Mouse (Mus musculus): ENCODE results near the gene Slc1a5. TPM values are rescaled to one million over a fixed set of nuclear protein-coding genes. Genes with fewer than 3 reads are reported as not detected.

Gene Slc1a5
- polyA plus RNA-seq, 1 experiment from 2014 or later, result 48.6 TPM

GRCm38 (mm10) chr7:16783758-16784415 lies 2.7 kb downstream of the Slc1a5 start:
- no peaks in the 10 kb centered on the region for H3K9me3 ChIP-seq (replicated peaks)
- peak overlapping the region; percentile 99 for H3K4me2 ChIP-seq
- no peaks in the 10 kb centered on the region for H3K27me3 ChIP-seq
- H3K27ac ChIP-seq, result peak overlapping the region; percentile 43; the same call in 1 of the 2 replicates
- no peak for ATAC-seq (replicated peaks; ENCODE audit: low FRiP score)
- 44% methylated on average over 17 of the region's 17 CpGs for whole genome bisulfite sequencing
- peak overlapping the region; percentile 74; the same call in 1 of the 2 replicates for H3K9ac ChIP-seq
- H3K4me3 ChIP-seq (replicated peaks), result peak overlapping the region; percentile 76
- peaks cover 20% of the 10 kb centered on the region for H3K36me3 ChIP-seq
- H3K4me1 ChIP-seq, result peaks cover 47% of the 10 kb centered on the region

- Histone ChIP-seq H3K4me1 (peaks cover 47% of the 10 kb centered on the region), H3K9me3 (replicated peaks) (no peaks in the 10 kb centered on the region), H3K27me3 (no peaks in the 10 kb centered on the region), H3K9ac (0 out of 2 replicates have a peak overlapping the region, but pooled peaks have one; percentile 4), H3K4me3 (replicated peaks) (peak overlapping the region; percentile 76), H3K36me3 (peaks cover 22% of the 10 kb centered on the region), H3K27ac (peak overlapping the region; percentile 43; the same call in 1 of the 2 replicates), H3K4me2 (peak overlapping the region; percentile 99)
- peak; percentile 14; the same call in 1 of the 2 replicates for ATAC-seq (replicated peaks; ENCODE audit: low FRiP score)
- WGBS, result 65% methylated on average over 10 of the region's 10 CpGs
Measured at GRCm38 (mm10) chr7:16784498-16784976, 3.4 kb downstream of the Slc1a5 start.

GRCm38 (mm10) chr7:16785541-16786083 lies 4.5 kb downstream of the Slc1a5 start:
- peaks cover 32% of the 10 kb centered on the region for H3K36me3 ChIP-seq
- H3K4me2 ChIP-seq, result 0 out of 2 replicates have a peak overlapping the region, but pooled peaks have one; percentile 99
- H3K27ac ChIP-seq, result no peak overlapping the region
- WGBS, result 80% methylated on average over 8 of the region's 8 CpGs
- H3K4me3 ChIP-seq (replicated peaks), result no peak overlapping the region
- no peak overlapping the region for H3K9ac ChIP-seq
- no peaks in the 10 kb centered on the region for H3K27me3 ChIP-seq
- no peak for ATAC-seq (replicated peaks; ENCODE audit: low FRiP score)
- no peaks in the 10 kb centered on the region for H3K9me3 ChIP-seq (replicated peaks)
- H3K4me1 ChIP-seq, result peaks cover 39% of the 10 kb centered on the region

GRCm38 (mm10) chr7:16792316-16792715 lies 11.2 kb downstream of the Slc1a5 start:
- Histone ChIP-seq H3K4me3 (replicated peaks) (no peak overlapping the region), H3K27me3 (no peaks in the 10 kb centered on the region), H3K36me3 (peaks cover 59% of the 10 kb centered on the region), H3K9me3 (replicated peaks) (no peaks in the 10 kb centered on the region), H3K4me2 (no peak overlapping the region), H3K4me1 (no peaks in the 10 kb centered on the region; the same call in 1 of the 2 replicates), H3K27ac (no peak overlapping the region), H3K9ac (no peak overlapping the region)
- ATAC-seq (replicated peaks; ENCODE audit: low FRiP score), result no peak
- 61% methylated on average over 5 of the region's 5 CpGs for WGBS

- no peak overlapping the region for H3K27ac ChIP-seq
- no peak overlapping the region for H3K4me2 ChIP-seq
Measured at GRCm38 (mm10) chr7:16793010-16793725, 12.0 kb downstream of the Slc1a5 start.

GRCm38 (mm10) chr7:16794886-16795285 lies 13.7 kb downstream of the Slc1a5 start:
- Histone ChIP-seq H3K27ac (no peak overlapping the region), H3K9ac (no peak overlapping the region), H3K9me3 (replicated peaks) (no peaks in the 10 kb centered on the region), H3K27me3 (no peaks in the 10 kb centered on the region), H3K4me1 (no peaks in the 10 kb centered on the region; the same call in 1 of the 2 replicates), H3K4me3 (replicated peaks) (no peak overlapping the region), H3K4me2 (no peak overlapping the region), H3K36me3 (peaks cover 61% of the 10 kb centered on the region)
- WGBS, result 93% methylated on average over 5 of the region's 5 CpGs
- ATAC-seq (replicated peaks; ENCODE audit: low FRiP score), result no peak

More at GRCm38 (mm10) chr7:16793010-16793725, 12.0 kb downstream of the Slc1a5 start:
- Histone ChIP-seq H3K27me3 (no peaks in the 10 kb centered on the region), H3K9ac (no peak overlapping the region), H3K9me3 (replicated peaks) (no peaks in the 10 kb centered on the region), H3K4me3 (replicated peaks) (no peak overlapping the region), H3K36me3 (peaks cover 59% of the 10 kb centered on the region), H3K4me1 (no peaks in the 10 kb centered on the region; the same call in 1 of the 2 replicates)
- WGBS, result 78% methylated on average over 19 of the region's 19 CpGs
- ATAC-seq (replicated peaks; ENCODE audit: low FRiP score), result no peak

- no peak overlapping the region for H3K9ac ChIP-seq
- no peak overlapping the region for H3K4me2 ChIP-seq
- H3K27me3 ChIP-seq, result no peaks in the 10 kb centered on the region
- no peaks in the 10 kb centered on the region for H3K9me3 ChIP-seq (replicated peaks)
- ATAC-seq (replicated peaks; ENCODE audit: low FRiP score), result 0 out of 2 replicates have a peak, but pooled peaks have one; percentile 48
- H3K4me3 ChIP-seq (replicated peaks), result no peak overlapping the region
- H3K4me1 ChIP-seq, result 0 out of 2 replicates have a peak, but pooled peaks cover 4% of the 10 kb centered on the region
- H3K27ac ChIP-seq, result no peak overlapping the region
- H3K36me3 ChIP-seq, result peaks cover 31% of the 10 kb centered on the region
- WGBS, result 28% methylated on average over 8 of the region's 8 CpGs
Measured at GRCm38 (mm10) chr7:16804409-16805028, 23.4 kb downstream of the Slc1a5 start.

GRCm38 (mm10) chr7:16807936-16808335 lies 26.8 kb downstream of the Slc1a5 start:
- Histone ChIP-seq H3K27me3 (peaks cover 24% of the 10 kb centered on the region), H3K27ac (no peak overlapping the region), H3K36me3 (peaks cover 37% of the 10 kb centered on the region), H3K9ac (no peak overlapping the region), H3K4me1 (peaks cover 30% of the 10 kb centered on the region), H3K9me3 (replicated peaks) (no peaks in the 10 kb centered on the region), H3K4me2 (no peak overlapping the region), H3K4me3 (replicated peaks) (no peak overlapping the region)
- ATAC-seq (replicated peaks; ENCODE audit: low FRiP score), result no peak
- WGBS, result 87% methylated on average over 9 of the region's 9 CpGs

GRCm38 (mm10) chr7:16808647-16809046 lies 27.5 kb downstream of the Slc1a5 start:
- 78% methylated on average over 9 of the region's 9 CpGs for WGBS
- H3K9ac ChIP-seq, result no peak overlapping the region
- ATAC-seq (replicated peaks; ENCODE audit: low FRiP score), result no peak

GRCm38 (mm10) chr7:16809739-16810138 lies 28.6 kb downstream of the Slc1a5 start:
- H3K9ac ChIP-seq, result no peak overlapping the region
- 27% methylated on average over 10 of the region's 10 CpGs for WGBS
- H3K4me1 ChIP-seq, result peaks cover 27% of the 10 kb centered on the region
- H3K4me3 ChIP-seq (replicated peaks), result no peak overlapping the region
- no peaks in the 10 kb centered on the region for H3K9me3 ChIP-seq (replicated peaks)
- H3K36me3 ChIP-seq, result peaks cover 51% of the 10 kb centered on the region
- peaks cover 30% of the 10 kb centered on the region for H3K27me3 ChIP-seq
- no peak overlapping the region for H3K4me2 ChIP-seq
- ATAC-seq (replicated peaks; ENCODE audit: low FRiP score), result no peak
- H3K27ac ChIP-seq, result no peak overlapping the region

More at GRCm38 (mm10) chr7:16808647-16809046, 27.5 kb downstream of the Slc1a5 start:
- Histone ChIP-seq H3K27me3 (peaks cover 30% of the 10 kb centered on the region), H3K4me3 (replicated peaks) (no peak overlapping the region), H3K9me3 (replicated peaks) (no peaks in the 10 kb centered on the region), H3K36me3 (peaks cover 44% of the 10 kb centered on the region), H3K4me2 (no peak overlapping the region), H3K4me1 (peaks cover 30% of the 10 kb centered on the region), H3K27ac (no peak overlapping the region)

GRCm38 (mm10) chr7:16810399-16810919 lies 29.3 kb downstream of the Slc1a5 start:
- H3K27me3 ChIP-seq, result peaks cover 30% of the 10 kb centered on the region

More at GRCm38 (mm10) chr7:16810399-16810919, 29.3 kb downstream of the Slc1a5 start:
- 50% methylated on average over 28 of the region's 28 CpGs for WGBS
- peaks cover 51% of the 10 kb centered on the region for H3K36me3 ChIP-seq
- peaks cover 30% of the 10 kb centered on the region for H3K4me1 ChIP-seq
- peak overlapping the region; percentile 92 for H3K4me2 ChIP-seq
- peak overlapping the region; percentile 25; the same call in 1 of the 2 replicates for H3K9ac ChIP-seq
- peak; percentile 10; the same call in 1 of the 2 replicates for ATAC-seq (replicated peaks; ENCODE audit: low FRiP score)
- no peaks in the 10 kb centered on the region for H3K9me3 ChIP-seq (replicated peaks)
- no peak overlapping the region for H3K27ac ChIP-seq
- peak overlapping the region; percentile 47 for H3K4me3 ChIP-seq (replicated peaks)
